Mouse (Mus musculus): Measurements from ENCODE around the gene Gm47985.
"Not testable (repeated sequence)": the region's sequence is repeated elsewhere in the genome, so short reads cannot be mapped to it uniquely, and the experiment has no call there.

Gm47985 gene

DNA sequence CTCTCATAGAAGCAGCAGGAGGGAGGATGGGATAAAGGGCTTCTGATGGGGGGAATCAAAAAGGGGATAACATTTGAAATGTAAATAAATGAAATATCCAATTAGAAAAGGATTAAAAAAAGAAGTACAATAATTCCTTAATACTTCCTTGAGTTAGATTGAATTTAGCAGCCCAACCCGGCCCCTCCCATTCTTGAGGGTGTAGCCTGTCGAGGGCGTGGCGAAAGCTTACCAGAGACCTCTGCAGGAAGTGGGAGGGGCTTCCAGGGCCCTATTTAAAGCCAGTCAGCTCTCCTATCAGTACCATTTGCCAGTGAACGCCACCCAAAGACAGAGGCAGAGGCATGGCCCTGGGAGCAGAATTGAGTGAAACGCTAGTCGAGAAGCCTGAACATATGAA lies at the start of gene Gm47985:
Gm47985 (plus strand) TSS at position 272 of the 400 bp plus-strand sequence.
- DNase-seq (ENCODE audit: low spot score in 2 of 2), result not testable (repeated sequence)

- no peak for DNase-seq (ENCODE audit: low spot score in 2 of 2)
These were observed 49.7 kb upstream of the Gm47985 start for GRCm38 (mm10) chr1:151132686-151133085.

DNA sequence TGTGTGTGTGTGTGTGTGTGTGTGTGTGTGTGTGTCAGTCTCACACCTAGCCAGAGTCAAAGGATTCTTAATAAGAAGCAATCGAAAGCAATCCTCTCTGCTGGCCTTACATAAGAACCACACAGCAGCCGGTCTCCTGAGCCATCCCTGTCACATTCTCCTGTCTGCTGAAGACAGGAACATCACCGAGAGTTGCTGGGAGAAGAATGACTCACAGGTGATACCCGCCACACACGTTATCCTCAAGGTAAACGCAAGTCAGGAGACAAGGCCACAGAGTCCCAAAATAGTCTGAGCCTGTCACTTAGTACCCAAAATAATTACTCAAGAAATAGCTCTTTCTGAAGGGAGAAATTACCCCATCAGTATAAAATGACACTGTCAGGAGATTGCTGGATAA lies 43.9 kb upstream of the Gm47985 start:
- no peak for DNase-seq (ENCODE audit: low spot score in 2 of 2)

DNA sequence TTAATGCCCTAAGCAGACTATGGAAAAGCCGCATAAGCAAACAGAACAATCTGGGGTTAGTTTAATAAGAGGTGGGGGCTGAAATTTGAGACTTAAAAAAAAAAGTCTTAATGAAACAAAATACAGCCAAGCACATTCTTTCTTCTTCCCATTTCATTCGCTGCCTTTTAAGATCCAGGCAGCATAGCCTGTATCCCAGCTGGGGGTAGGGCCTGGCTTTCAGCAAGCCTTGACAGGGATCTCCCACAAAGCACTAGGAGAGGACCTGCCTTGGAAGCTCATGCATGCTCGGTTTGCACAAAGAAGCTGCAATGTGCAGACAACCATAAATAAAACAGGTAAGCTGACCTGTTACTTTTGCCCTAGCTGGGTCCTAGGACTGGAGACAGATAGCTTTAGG lies 41.4 kb upstream of the Gm47985 start:
- no peak for DNase-seq (ENCODE audit: low spot score in 2 of 2)

GRCm38 (mm10) chr1:151144471-151145146 lies 37.7 kb upstream of the Gm47985 start:
- no peak for DNase-seq (ENCODE audit: low spot score in 2 of 2)

- no peak for DNase-seq (ENCODE audit: low spot score in 2 of 2)
These were observed 34.5 kb upstream of the Gm47985 start for GRCm38 (mm10) chr1:151147801-151148200.

DNA sequence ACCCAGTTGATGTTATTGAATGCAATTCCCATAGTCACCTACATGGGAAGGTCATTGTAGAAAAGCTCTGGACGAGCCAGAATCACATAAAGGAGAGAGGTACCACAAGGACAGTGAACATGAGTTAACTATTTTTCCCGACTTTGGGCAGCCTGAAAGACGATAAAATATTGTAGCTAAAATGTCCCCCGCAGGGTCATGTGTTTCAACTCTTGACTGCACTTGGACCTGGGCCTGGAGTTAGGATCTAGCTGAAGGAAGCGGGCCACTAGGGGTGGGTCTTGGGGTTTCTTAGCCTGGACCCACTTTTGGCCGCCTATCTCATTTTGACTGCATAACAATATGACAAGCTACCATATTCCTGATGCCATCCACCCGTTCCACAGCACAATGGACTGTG lies 32.1 kb upstream of the Gm47985 start:
- DNase-seq (ENCODE audit: low spot score in 2 of 2), result no peak

- no peak for DNase-seq (ENCODE audit: low spot score in 2 of 2)
These were observed 31.2 kb upstream of the Gm47985 start for GRCm38 (mm10) chr1:151151089-151151488.

DNA sequence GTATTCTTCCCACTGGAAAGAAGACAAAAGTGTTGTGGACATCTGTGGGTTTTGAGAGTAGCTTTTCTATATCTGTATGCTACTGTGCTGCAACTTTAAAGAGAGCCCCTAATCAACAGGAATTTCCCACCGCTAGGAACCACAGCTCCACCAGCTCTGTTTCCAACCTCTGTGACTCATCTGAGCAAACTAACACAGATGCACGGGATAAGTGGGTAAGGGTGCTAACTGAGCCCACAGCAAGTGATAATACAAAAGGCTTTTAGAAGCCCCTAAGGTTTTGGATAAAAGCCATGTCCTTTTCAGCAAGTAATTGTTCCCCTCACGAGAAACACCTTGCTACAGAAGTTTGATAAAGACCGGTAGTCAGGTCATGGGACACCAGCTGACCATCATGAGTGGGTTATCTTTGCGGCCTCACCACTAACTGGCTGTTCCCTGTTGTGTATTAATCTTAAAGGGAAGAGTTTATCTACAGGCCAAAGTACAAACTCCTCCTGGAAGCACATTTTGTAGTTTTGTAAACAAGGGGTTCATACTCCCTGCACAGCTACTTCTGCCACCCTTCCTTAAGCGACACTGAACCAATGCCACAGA lies 29.2 kb upstream of the Gm47985 start:
- DNase-seq (ENCODE audit: low spot score in 2 of 2), result no peak

- DNase-seq (ENCODE audit: low spot score in 2 of 2), result not testable (repeated sequence)
These were observed 28.2 kb upstream of the Gm47985 start for GRCm38 (mm10) chr1:151154131-151154530.

DNA sequence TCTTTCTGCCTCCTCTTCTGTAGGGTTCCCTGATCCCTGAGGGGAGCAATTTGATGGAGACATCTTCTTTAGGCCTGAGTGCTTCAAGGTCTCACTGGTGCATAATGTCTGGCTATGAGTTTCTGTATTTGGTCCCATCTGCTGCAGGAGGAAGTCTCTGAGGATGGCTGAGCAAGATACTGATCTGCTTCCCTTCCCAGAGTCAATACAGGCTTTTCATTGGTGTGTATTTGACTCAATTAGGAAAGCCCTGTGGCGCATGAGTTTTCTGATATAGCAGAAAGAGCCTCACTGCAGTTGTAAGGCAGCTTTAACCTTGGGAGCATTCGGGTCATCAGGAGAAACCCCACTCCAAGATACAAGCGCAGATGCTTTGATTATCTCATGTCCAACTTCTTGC lies 26.2 kb upstream of the Gm47985 start:
- no peak for DNase-seq (ENCODE audit: low spot score in 2 of 2)

- no peak for DNase-seq (ENCODE audit: low spot score in 2 of 2)
These were observed 25.3 kb upstream of the Gm47985 start for GRCm38 (mm10) chr1:151156777-151157632.

DNA sequence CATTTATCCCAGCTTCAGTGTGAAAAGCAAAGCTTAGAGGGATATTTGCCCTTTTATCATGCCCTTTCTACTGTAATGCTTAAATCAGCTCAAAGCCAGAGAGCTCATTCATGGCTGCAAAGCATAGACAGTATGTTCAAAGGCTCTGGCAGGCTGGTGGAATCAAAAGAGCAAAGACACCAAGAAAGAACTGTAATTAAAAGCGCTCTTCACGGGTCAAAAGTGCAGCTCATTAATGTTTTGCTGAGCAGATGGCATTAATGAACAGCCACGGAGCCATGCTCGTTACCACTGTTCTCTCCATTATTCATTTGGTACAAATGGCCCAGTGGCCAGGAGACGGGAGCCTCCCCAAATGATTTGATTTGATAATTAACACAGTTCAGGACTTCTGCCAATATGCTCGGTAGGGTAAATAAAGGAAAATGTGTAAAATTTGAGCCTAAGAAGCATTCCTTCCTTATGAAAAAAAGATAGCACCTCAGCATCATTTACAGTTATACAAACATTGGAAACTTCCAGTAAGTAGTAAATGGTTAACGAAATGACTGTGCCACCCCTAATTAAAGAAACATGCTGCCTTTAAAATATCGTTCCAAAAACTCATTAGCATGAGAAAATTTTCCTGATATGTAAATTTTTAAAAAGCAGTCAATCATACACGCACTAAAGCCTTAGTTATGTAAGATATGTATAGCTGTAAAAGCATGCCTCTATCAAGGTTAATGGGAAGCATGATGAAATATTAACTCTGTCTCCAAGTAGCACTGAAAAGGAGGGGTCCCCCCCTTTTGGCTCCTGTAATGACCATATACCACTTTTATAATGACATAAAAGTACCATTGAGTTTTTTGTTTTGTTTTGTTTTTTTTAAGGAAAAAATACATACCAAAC lies 24.1 kb upstream of the Gm47985 start:
- no peak for DNase-seq (ENCODE audit: low spot score in 2 of 2)

- DNase-seq (ENCODE audit: low spot score in 2 of 2), result no peak
These were observed 23.4 kb upstream of the Gm47985 start for GRCm38 (mm10) chr1:151158857-151159510.

GRCm38 (mm10) chr1:151166031-151166430 lies 16.3 kb upstream of the Gm47985 start:
- DNase-seq (ENCODE audit: low spot score in 2 of 2), result no peak

DNA sequence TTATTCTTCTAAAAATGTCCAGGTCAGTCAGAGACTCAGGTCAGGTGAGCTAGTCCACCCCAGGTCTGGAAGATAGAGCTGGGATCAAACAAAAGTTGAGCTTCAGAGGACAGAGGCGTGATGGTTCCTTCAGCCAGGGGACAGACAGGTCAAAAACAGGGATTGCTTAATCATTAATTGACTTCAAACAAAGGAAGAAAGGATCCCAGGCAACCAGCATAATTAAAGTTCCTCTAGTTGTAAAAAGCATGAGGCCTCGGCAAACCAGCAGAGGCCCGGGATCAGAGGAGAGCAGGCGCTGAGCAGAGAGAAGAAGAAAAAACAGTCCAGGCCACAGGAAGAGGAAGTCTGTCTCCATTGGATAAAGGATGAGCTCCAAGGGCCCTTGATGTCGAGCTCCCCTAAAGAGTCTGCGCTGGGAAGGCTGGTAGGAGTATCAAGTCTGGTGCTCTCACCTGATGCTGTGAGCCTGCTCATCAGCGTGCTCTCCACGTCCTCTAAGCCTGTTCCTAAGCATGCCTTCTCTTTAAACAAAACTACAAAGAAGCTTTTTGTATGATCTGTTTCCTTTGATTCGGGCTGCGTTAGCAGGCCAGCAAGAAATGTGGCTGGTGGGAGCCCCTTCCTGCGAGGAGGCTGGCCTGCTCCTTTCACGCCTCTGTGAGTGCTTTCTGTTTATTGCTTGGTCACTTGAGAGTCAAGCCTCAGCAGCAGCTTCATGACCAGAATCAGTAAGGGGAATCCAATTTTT lies 14.9 kb upstream of the Gm47985 start:
- peak in 1 of 2 experiments; percentile 20 for DNase-seq (ENCODE audit: low spot score in 2 of 2)

DNA sequence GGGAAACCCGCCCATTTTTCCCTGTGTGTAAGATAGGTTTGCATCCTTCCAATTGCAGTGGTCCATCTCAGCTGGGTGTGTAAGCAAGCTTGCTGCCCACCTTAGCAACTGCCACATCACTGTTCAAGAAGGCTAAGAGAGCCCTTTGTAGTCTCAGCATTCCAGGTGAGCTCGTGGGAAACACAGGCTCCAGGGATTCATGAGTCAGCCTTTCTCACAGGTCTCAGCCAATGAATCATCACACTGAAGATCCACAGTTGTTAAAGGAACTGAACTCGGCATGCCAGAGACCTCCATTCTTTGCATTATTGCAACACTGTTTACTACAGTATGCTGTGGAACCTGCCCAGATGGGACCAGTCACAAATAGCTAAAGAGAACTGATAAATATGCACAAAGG lies 13.7 kb upstream of the Gm47985 start:
- no peak for DNase-seq (ENCODE audit: low spot score in 2 of 2)

- no peak for DNase-seq (ENCODE audit: low spot score in 2 of 2)
These were observed 10.5 kb upstream of the Gm47985 start for GRCm38 (mm10) chr1:151171572-151172461.

Data from frontal cortex, postnatal 10 days (tissue).